Mouse (Mus musculus) intestine, postnatal 0 days (tissue): ENCODE data around the gene Fgfr2. TPM values are rescaled to one million over a fixed set of nuclear protein-coding genes. Genes with fewer than 3 reads are reported as not detected.
A peak's percentile ranks its signal among the peaks of the same experiment; 100 is the strongest.

Experiments
- ATAC-seq: fragments of 200-750 bp; cut with Nextera tagmentation; 2 replicates; pipeline ENCODE4 v1.8.0; 2017; ENCODE audit warnings: mild to moderate bottlenecking, moderate TSS enrichment, moderate library complexity
- H3K27ac ChIP-seq: fragments of 300-500 bp; sonication (generic); 2 replicates; pipeline ENCODE4 v1.5.1; 2014; ENCODE audit warnings: mild to moderate bottlenecking, low read depth, low read length, moderate library complexity
- H3K27me3 ChIP-seq: fragments of 300-500 bp; sonication (generic); replicated peaks from 2 replicates; pipeline ENCODE4 v1.6.1; 2014; ENCODE audit warnings: low read length, mixed read lengths; ENCODE audit not compliant: control insufficient read depth, insufficient read depth
- H3K36me3 ChIP-seq: fragments of 300-500 bp; sonication (generic); 2 replicates; pipeline ENCODE4 v1.6.1; 2014; ENCODE audit warnings: mild to moderate bottlenecking, moderate library complexity; ENCODE audit not compliant: control insufficient read depth, insufficient read depth
- H3K4me1 ChIP-seq: fragments of 300-500 bp; sonication (generic); replicated peaks from 2 replicates; pipeline ENCODE4 v1.6.1; 2014; ENCODE audit warnings: antibody characterized with exemption, low read length, mixed read lengths; ENCODE audit not compliant: control insufficient read depth, insufficient read depth
- H3K4me2 ChIP-seq: fragments of 300-500 bp; sonication (generic); replicated peaks from 2 replicates; pipeline ENCODE4 v1.6.1; 2014; ENCODE audit warnings: low read depth, mild to moderate bottlenecking, moderate library complexity
- H3K4me3 ChIP-seq: fragments of 300-500 bp; sonication (generic); 2 replicates; pipeline ENCODE4 v1.5.1; 2014; ENCODE audit warnings: low read depth, low read length
- H3K9ac ChIP-seq: fragments of 300-500 bp; sonication (generic); 2 replicates; pipeline ENCODE4 v1.6.1; 2014; ENCODE audit warnings: mild to moderate bottlenecking, low read depth, low read length
- H3K9me3 ChIP-seq: fragments of 300-500 bp; sonication (generic); 2 replicates; pipeline ENCODE4 v1.6.1; 2016; ENCODE audit warnings: mixed run types; ENCODE audit not compliant: control insufficient read depth
- CTCF ChIP-seq: sonication (generic); IDR thresholded peaks from 2 replicates; pipeline ENCODE4 v1.5.1; 2016; ENCODE audit warnings: low read depth, mild to moderate bottlenecking, control low read depth, antibody characterized with exemption, moderate library complexity
- WGBS: fragments of 180-500 bp; shearing (Covaris S2); extraction: QIAGEN DNeasy Blood & Tissue Kit; methylation state at CpG from one replicate; pipeline ENCODE4 v1.1.7; 2014; 5-methylcytosine and 5-hydroxymethylcytosine counted together
- polyA plus RNA-seq: library from polyadenylated mRNA; unstranded; fragments of >200 nt; fragmentation: Nextera tagmentation; extraction: Ambion mirVana; gene quantifications from 2 replicates; pipeline ENCODE4 v1.2.1, GENCODE M21; 2015

Gene Fgfr2
- polyA plus RNA-seq, 1 experiment from 2014 or later: 29.5 TPM

GRCm38 (mm10) chr7:130335440-130336051 is 2787.6 kb downstream of the Fgfr2 start:
- Histone ChIP-seq H3K27ac (no peak overlapping the region), H3K9me3 (no peaks in the 10 kb centered on the region), H3K4me3 (no peak overlapping the region), H3K27me3 (no peaks in the 10 kb centered on the region), H3K4me2 (no peak overlapping the region), H3K4me1 (no peaks in the 10 kb centered on the region), H3K9ac (no peak overlapping the region), H3K36me3 (no peaks in the 10 kb centered on the region)
- no peak for ATAC-seq
- 20% methylated on average over 4 of the region's 4 CpGs for WGBS
- no peak for TF ChIP-seq CTCF

GRCm38 (mm10) chr7:130332515-130333220 is 2790.5 kb downstream of the Fgfr2 start:
- Histone ChIP-seq H3K4me3 (no peak overlapping the region), H3K9ac (no peak overlapping the region), H3K9me3 (no peaks in the 10 kb centered on the region), H3K27ac (no peak overlapping the region), H3K4me2 (no peak overlapping the region), H3K4me1 (no peaks in the 10 kb centered on the region), H3K36me3 (no peaks in the 10 kb centered on the region), H3K27me3 (no peaks in the 10 kb centered on the region)
- no peak for TF ChIP-seq CTCF
- no peak for ATAC-seq
- 82% methylated on average over 11 of the region's 11 CpGs for WGBS

GRCm38 (mm10) chr7:130327603-130328365 is 2795.4 kb downstream of the Fgfr2 start:
- Histone ChIP-seq H3K4me3 (no peak overlapping the region), H3K9me3 (no peaks in the 10 kb centered on the region), H3K27ac (no peak overlapping the region), H3K4me2 (no peak overlapping the region), H3K9ac (no peak overlapping the region), H3K36me3 (no peaks in the 10 kb centered on the region), H3K27me3 (no peaks in the 10 kb centered on the region), H3K4me1 (no peaks in the 10 kb centered on the region)
- TF ChIP-seq CTCF: no peak
- 29% methylated on average over 15 of the region's 15 CpGs for WGBS
- ATAC-seq: no peak

GRCm38 (mm10) chr7:130325983-130326433 is 2797.1 kb downstream of the Fgfr2 start:
- Histone ChIP-seq H3K4me2 (0 out of 2 replicates have a peak overlapping the region, but pooled peaks have one; percentile 13), H3K27ac (no peak overlapping the region), H3K27me3 (no peaks in the 10 kb centered on the region), H3K9me3 (no peaks in the 10 kb centered on the region), H3K4me3 (no peak overlapping the region), H3K36me3 (no peaks in the 10 kb centered on the region), H3K9ac (no peak overlapping the region), H3K4me1 (no peaks in the 10 kb centered on the region)
- ATAC-seq: peak; percentile 45; the same call in 1 of the 2 replicates
- 38% methylated on average over 15 of the region's 15 CpGs for WGBS
- TF ChIP-seq CTCF: peak; percentile 56

GRCm38 (mm10) chr7:130324716-130325401 is 2798.3 kb downstream of the Fgfr2 start:
- no peak overlapping the region for H3K4me3 ChIP-seq
- H3K27me3 ChIP-seq: no peaks in the 10 kb centered on the region
- H3K4me1 ChIP-seq: no peaks in the 10 kb centered on the region; the same call in 1 of the 2 replicates
- no peak overlapping the region for H3K4me2 ChIP-seq
- H3K27ac ChIP-seq: no peak overlapping the region
- no peak overlapping the region for H3K9ac ChIP-seq
- no peaks in the 10 kb centered on the region for H3K9me3 ChIP-seq
- WGBS: 60% methylated on average over 14 of the region's 14 CpGs
- H3K36me3 ChIP-seq: no peaks in the 10 kb centered on the region
- TF ChIP-seq CTCF: no peak
- ATAC-seq: no peak
